Mouse (Mus musculus): Measurements from ENCODE around the gene Ptpre.

DNA sequence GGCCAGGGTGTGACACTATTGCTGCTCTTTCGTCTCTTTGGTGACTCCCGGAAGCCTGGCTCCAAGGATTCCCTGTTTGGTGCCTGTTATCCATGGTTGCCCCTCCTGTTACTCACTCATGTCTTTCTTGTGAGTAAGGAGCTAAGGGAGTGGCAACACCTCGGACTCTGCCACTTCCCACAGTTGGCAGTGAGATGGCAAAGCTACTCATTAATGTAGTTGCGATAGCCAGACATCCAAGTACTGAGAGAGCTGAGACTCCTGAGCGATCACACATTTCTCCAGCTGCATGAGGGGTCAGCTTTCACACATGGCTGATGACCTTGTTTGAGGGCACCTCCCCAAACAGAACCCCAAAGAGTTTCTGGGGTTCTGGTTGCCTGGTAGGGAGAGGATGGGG is 26.9 kb upstream of the Ptpre start:
- TF ChIP-seq CTCF (IDR thresholded peaks at IDR 0.05; ENCODE audit: borderline replicate concordance, insufficient read depth, low read depth, low read length): no peak
- TF ChIP-seq POLR2A (IDR thresholded peaks at IDR 0.05; ENCODE audit: borderline replicate concordance, insufficient read depth, low read length): no peak
